Mouse (Mus musculus): ENCODE data around the gene Gp1bb. TPM values are rescaled to one million over a fixed set of nuclear protein-coding genes. Genes with fewer than 3 reads are reported as not detected.

The Gp1bb gene
- not detected for polyA plus RNA-seq (2014; fragmentation: Illumina TruSeq; extraction: RNeasy Lipid Tissue Mini Kit (QIAGEN cat#74804); ENCODE audit: low read depth, low replicate concordance)

DNA sequence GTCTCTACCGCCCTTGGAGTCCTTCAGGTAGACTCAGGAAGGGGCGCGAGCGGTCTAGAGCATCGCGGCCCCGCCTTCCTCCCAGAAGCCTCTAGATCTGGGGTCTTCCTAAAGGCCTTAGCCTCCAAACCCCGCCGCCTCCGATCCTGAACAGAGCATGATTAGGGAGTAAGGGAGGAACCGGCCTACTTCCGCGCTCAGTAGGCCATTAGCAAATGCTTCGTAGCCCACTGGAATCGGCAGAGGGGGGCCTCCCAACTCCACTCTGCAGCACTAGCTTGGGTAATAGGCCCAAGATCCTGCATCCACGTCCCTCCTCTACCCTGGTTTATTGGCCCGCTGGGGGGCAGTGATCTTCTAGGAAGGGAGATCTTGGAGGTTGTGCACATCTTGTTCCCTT lies at the start of gene Gp1bb:
TSS of gene Gp1bb (minus strand) at position 385 of the 400 bp plus-strand sequence.

DNA sequence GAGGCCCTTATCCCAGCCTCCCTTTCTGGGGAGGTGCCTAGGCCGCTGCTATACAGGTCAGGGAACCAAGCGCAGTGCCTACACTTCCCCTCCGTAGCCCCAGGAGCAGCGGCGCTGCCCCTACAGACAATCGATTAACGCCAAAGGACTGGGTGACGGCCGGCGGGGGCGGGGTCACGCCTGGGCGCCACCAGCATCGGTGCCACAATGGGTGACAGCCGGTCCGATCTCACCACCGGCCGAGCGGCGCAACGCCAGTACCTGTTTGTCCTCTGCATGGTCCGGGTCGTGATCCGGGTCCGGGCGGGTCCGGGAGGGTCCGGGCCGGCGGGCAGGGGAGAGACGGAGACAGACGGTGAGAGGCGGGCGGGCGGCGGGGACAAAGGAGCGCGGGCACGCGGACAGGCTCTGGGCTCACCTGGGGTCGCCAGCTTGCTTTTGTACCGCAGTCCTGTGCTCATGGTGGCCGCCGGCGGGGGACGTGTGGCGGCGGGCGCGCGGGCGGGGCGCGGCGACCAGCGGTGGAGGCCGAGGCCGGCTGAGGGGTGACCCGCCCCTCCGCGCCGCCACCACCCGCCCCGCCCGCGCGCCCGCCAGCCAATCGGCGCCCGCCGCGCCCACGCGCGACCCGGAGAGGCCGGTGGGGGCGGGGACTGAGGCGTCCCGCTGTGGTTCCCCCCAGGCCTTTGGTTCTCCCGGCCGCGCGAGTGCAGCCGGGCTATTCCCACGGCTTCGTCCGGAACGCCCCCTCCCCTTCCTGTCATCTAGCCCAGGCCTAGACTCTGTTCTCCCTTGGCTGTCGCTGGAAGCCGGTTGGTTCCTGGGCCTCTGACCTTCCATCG lies 7.4 kb upstream of the Gp1bb start, which contains the start of gene Sept5:
TSS of gene Sept5 (minus strand) at position 565 of the 842 bp plus-strand sequence.

DNA sequence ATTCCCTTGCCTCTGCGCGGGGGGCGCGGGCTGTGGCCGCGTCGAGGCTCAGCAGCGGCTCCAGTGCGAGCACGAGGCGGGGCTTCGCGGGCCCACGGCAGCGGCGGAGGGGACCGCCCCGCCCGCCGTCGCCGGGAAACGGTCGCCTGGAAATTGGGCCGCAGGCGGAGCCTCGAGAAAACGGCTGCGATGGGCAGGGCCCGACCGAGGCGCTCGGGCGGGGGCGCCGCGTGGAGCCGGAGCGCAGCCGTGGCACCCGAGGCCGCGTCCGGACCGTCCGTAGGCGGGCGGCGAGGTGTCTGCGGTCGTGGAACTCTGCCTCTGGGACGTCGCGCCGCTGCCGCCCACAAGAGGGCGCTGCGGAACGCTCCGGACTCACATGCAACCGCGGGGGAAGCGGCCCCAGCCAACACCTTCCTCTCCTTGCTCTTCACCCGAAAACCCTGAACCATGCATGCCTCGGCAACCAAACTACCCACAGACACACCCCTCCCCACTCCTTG lies 4.2 kb upstream of the Gp1bb start, which contains the start of gene Gm49601:
TSS of gene Gm49601 (minus strand) at position 52 of the 503 bp plus-strand sequence.

DNA sequence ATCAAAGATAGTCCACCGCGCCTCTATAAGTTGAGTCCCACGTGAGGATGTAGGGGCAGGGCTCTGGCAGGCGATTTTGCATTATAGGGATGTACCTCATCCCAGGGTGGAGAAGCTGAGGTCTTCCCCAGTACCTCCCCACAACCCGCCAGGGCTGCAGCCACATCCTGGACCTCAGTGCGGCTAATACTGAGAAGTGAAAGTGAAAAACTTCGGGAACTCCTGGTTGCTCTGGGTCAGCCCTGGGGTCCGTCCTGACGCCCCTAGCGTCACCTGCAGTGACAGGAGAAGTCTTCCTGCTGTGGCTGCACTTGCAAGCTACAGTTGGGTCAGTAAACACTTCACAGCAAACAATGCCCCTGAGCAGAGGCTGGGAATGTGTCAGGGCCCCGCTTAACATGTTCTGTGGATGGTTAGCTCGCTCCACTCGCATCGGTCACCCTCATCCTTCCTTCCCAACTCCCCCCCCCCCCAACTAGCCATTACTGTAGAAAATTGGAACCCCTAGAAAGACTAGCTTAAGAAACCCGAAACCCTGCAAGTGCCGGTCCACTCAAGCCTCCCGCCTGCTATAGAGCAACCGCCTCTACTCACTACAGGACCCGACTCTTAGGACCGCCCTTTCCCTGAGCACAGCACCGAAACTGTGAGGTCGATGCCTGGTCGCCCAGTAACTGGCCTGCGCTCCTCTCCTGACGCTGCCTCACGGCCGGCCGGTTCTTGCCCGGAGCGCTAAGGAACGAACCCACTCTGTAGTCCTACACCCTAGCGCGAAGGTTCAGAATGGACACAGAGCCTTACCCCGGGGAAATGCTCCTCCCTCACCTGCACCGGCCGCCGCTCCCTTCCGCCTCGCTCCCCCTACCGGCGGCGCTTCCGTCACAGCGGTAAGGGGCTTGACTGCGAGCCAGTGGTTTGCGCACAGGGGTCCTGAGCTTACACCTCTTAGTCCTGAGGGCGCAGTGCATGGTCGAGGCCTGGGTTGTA lies 32.1 kb downstream of the Gp1bb start, which contains the start of gene Tbx1:
TSS of gene Tbx1 (minus strand) at position 868 of the 987 bp plus-strand sequence.

Other genes with a start within 250 kb of the Gp1bb start
- gene Txnrd2, start 196.0 kb downstream of the Gp1bb start, polyA plus RNA-seq (2014; fragmentation: Illumina TruSeq; extraction: RNeasy Lipid Tissue Mini Kit (QIAGEN cat#74804); ENCODE audit: low read depth, low replicate concordance), result 45.8 TPM
- gene Comt, start 195.6 kb downstream of the Gp1bb start, polyA plus RNA-seq (2014; fragmentation: Illumina TruSeq; extraction: RNeasy Lipid Tissue Mini Kit (QIAGEN cat#74804); ENCODE audit: low read depth, low replicate concordance), result 213 TPM
- 4.4 TPM for gene Gnb1l, start 123.7 kb downstream of the Gp1bb start, polyA plus RNA-seq (2014; fragmentation: Illumina TruSeq; extraction: RNeasy Lipid Tissue Mini Kit (QIAGEN cat#74804); ENCODE audit: low read depth, low replicate concordance)
- gene Rtl10, start 123.5 kb downstream of the Gp1bb start, polyA plus RNA-seq (2014; fragmentation: Illumina TruSeq; extraction: RNeasy Lipid Tissue Mini Kit (QIAGEN cat#74804); ENCODE audit: low read depth, low replicate concordance), result 1.8 TPM
- gene Tbx1, start 31.7 kb downstream of the Gp1bb start, polyA plus RNA-seq (2014; fragmentation: Illumina TruSeq; extraction: RNeasy Lipid Tissue Mini Kit (QIAGEN cat#74804); ENCODE audit: low read depth, low replicate concordance), result 0.71 TPM
- 2.8 TPM for gene Gm49601, start 4.0 kb upstream of the Gp1bb start, polyA plus RNA-seq (2014; fragmentation: Illumina TruSeq; extraction: RNeasy Lipid Tissue Mini Kit (QIAGEN cat#74804); ENCODE audit: low read depth, low replicate concordance)
- gene Sept5, start 7.6 kb upstream of the Gp1bb start, polyA plus RNA-seq (2014; fragmentation: Illumina TruSeq; extraction: RNeasy Lipid Tissue Mini Kit (QIAGEN cat#74804); ENCODE audit: low read depth, low replicate concordance), result 5.7 TPM
- 28.2 TPM for gene Cldn5, start 154.4 kb upstream of the Gp1bb start, polyA plus RNA-seq (2014; fragmentation: Illumina TruSeq; extraction: RNeasy Lipid Tissue Mini Kit (QIAGEN cat#74804); ENCODE audit: low read depth, low replicate concordance)
- gene Ufd1, start 189.4 kb upstream of the Gp1bb start, polyA plus RNA-seq (2014; fragmentation: Illumina TruSeq; extraction: RNeasy Lipid Tissue Mini Kit (QIAGEN cat#74804); ENCODE audit: low read depth, low replicate concordance), result 56.4 TPM
- gene Cdc45, start 189.6 kb upstream of the Gp1bb start, polyA plus RNA-seq (2014; fragmentation: Illumina TruSeq; extraction: RNeasy Lipid Tissue Mini Kit (QIAGEN cat#74804); ENCODE audit: low read depth, low replicate concordance), result 4.1 TPM
- 31.7 TPM for gene 2510002D24Rik, start 214.2 kb upstream of the Gp1bb start, polyA plus RNA-seq (2014; fragmentation: Illumina TruSeq; extraction: RNeasy Lipid Tissue Mini Kit (QIAGEN cat#74804); ENCODE audit: low read depth, low replicate concordance)
- gene Gm28539, start 214.2 kb upstream of the Gp1bb start, polyA plus RNA-seq (2014; fragmentation: Illumina TruSeq; extraction: RNeasy Lipid Tissue Mini Kit (QIAGEN cat#74804); ENCODE audit: low read depth, low replicate concordance), result not detected

Measured in heart, adult 10 weeks (tissue).